Mouse (Mus musculus) B cell, adult 2 months (primary cell): Measurements from ENCODE around the gene Madcam1.
"Not testable (repeated sequence)": the region's sequence is repeated elsewhere in the genome, so short reads cannot be mapped to it uniquely, and the experiment has no call there.

Experiments used
- DNase-seq, 2 experiments: peaks; one replicate each; pipeline ENCODE4 v3.0.0; 2022

Gene Madcam1

GRCm38 (mm10) chr10:79691986-79692548, 27.7 kb downstream of the Madcam1 start:
- peak in 1 of 2 experiments; percentile 33 for DNase-seq

GRCm38 (mm10) chr10:79693580-79694378, 29.4 kb downstream of the Madcam1 start:
- DNase-seq = no peak

GRCm38 (mm10) chr10:79694379-79694655, 30.0 kb downstream of the Madcam1 start:
- DNase-seq = no peak

GRCm38 (mm10) chr10:79695231-79696128, 31.1 kb downstream of the Madcam1 start:
- DNase-seq = peak; percentile 81 to 82

GRCm38 (mm10) chr10:79696129-79696651, 31.8 kb downstream of the Madcam1 start:
- DNase-seq = no peak

- no peak for DNase-seq
These were observed 33.6 kb downstream of the Madcam1 start for GRCm38 (mm10) chr10:79697916-79698315.

- DNase-seq = no peak
These were observed 34.1 kb downstream of the Madcam1 start for GRCm38 (mm10) chr10:79698459-79698858.

GRCm38 (mm10) chr10:79700676-79701075, 36.3 kb downstream of the Madcam1 start:
- DNase-seq = no peak

- DNase-seq = no peak
These were observed 37.2 kb downstream of the Madcam1 start for GRCm38 (mm10) chr10:79701443-79702129.

GRCm38 (mm10) chr10:79702970-79703369, 38.6 kb downstream of the Madcam1 start:
- DNase-seq = not testable (repeated sequence)

- DNase-seq = no peak
These were observed 39.2 kb downstream of the Madcam1 start for GRCm38 (mm10) chr10:79703541-79703940.

GRCm38 (mm10) chr10:79704065-79704969, 40.0 kb downstream of the Madcam1 start, which contains the start of gene Bsg:
TSS of gene Bsg (plus strand) at chr10:79704491.
- peak; percentile 99 for DNase-seq

GRCm38 (mm10) chr10:79704970-79705360, 40.6 kb downstream of the Madcam1 start:
- no peak for DNase-seq

GRCm38 (mm10) chr10:79705951-79706350, 41.6 kb downstream of the Madcam1 start:
- no peak for DNase-seq

- DNase-seq = no peak
These were observed 42.2 kb downstream of the Madcam1 start for GRCm38 (mm10) chr10:79706406-79707094.

GRCm38 (mm10) chr10:79707162-79707561, 42.8 kb downstream of the Madcam1 start:
- no peak for DNase-seq

- DNase-seq = no peak
These were observed 43.4 kb downstream of the Madcam1 start for GRCm38 (mm10) chr10:79707759-79708158.

GRCm38 (mm10) chr10:79708668-79709067, 44.3 kb downstream of the Madcam1 start:
- DNase-seq = no peak

- DNase-seq = no peak
These were observed 44.9 kb downstream of the Madcam1 start for GRCm38 (mm10) chr10:79709307-79709706.

- peak; percentile 37 to 48 for DNase-seq
These were observed 47.7 kb downstream of the Madcam1 start for GRCm38 (mm10) chr10:79712029-79712428.
